ENCODE assay signal across 31 mouse cellular contexts in the genomic region with DNA sequence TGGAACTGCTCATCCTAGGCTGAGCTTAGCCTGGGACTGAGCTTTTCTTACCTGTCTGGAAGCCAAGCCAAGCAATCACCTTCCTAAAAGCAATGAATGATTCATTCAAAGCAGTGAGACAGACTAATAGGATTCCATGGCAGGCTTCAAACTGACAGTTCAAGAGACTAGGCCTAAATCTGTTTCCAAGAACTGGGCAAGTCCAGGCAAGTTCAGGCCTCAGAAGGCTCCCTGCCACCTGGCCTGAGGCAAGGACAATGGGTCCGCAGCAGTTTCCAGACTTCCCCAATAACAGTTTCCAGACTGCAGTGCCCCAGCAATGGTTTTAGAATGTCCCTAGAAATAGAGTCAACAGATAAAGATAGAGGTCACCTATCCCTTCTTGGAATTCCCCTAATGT.
"Had no signal": no experiment of that assay in that cellular context is flagged by ENCODE, and none has a peak within 500 bp of the region (broad histone marks: within the 10 kb centered on the region; RNA-seq: fewer than 3 reads in every experiment).

No protein-coding gene starts in this region.

- H3K27ac ChIP-seq: heart, embryonic 10.5 days; heart, embryonic 13.5 days; heart, embryonic 15.5 days; hindbrain, embryonic 10.5 days; hindbrain, embryonic 12.5 days; hindbrain, embryonic 13.5 days; hindbrain, embryonic 14.5 days; hindbrain, embryonic 15.5 days; hindbrain, postnatal 0 days; intestine, embryonic 15.5 days; kidney, embryonic 15.5 days; kidney, postnatal 0 days; layer of hippocampus, adult 2 months; left cerebral cortex, adult 2 months had no signal

- DNase-seq: heart, postnatal 10 days; heart, postnatal 14 days; heart, postnatal 36 days; heart, postnatal 4 days; kidney, adult 11 months; kidney, adult 18-20 months; kidney, adult 2 months; kidney, adult 9 months; kidney, postnatal 10 days; kidney, postnatal 14 days; kidney, postnatal 25 days; kidney, postnatal 36 days; kidney, postnatal 4 days; layer of hippocampus, adult 9-11 months; layer of hippocampus, postnatal 36 days had no signal

- H3K9ac ChIP-seq: heart, embryonic 12.5 days; heart, embryonic 13.5 days; heart, embryonic 15.5 days; hindbrain, embryonic 12.5 days; hindbrain, embryonic 13.5 days; hindbrain, embryonic 14.5 days; hindbrain, embryonic 15.5 days; intestine, embryonic 15.5 days; kidney, embryonic 15.5 days had no signal

- H3K4me1 ChIP-seq: heart, embryonic 10.5 days; heart, embryonic 12.5 days; heart, embryonic 15.5 days; intestine, embryonic 15.5 days had no signal

- H3K36me3 ChIP-seq: heart, embryonic 10.5 days; heart, embryonic 12.5 days; heart, embryonic 13.5 days; heart, embryonic 15.5 days; hindbrain, embryonic 10.5 days; hindbrain, embryonic 12.5 days; hindbrain, embryonic 13.5 days; hindbrain, embryonic 15.5 days; intestine, embryonic 15.5 days; kidney, embryonic 15.5 days had no signal

- H3K4me3 ChIP-seq: heart, embryonic 10.5 days; heart, embryonic 12.5 days; heart, embryonic 13.5 days; heart, embryonic 15.5 days; hindbrain, embryonic 10.5 days; hindbrain, embryonic 12.5 days; hindbrain, embryonic 13.5 days; hindbrain, embryonic 15.5 days; intestine, embryonic 15.5 days; kidney, embryonic 15.5 days; layer of hippocampus, adult 2 months; left cerebral cortex, adult 2 months had no signal

- H3K27me3 ChIP-seq: heart, embryonic 12.5 days; heart, embryonic 13.5 days; heart, embryonic 15.5 days; hindbrain, embryonic 12.5 days; hindbrain, embryonic 13.5 days; hindbrain, embryonic 15.5 days; intestine, embryonic 15.5 days; kidney, embryonic 15.5 days had no signal

- H3K4me2 ChIP-seq: heart, embryonic 11.5 days; heart, embryonic 12.5 days; heart, embryonic 13.5 days; heart, embryonic 15.5 days; hindbrain, embryonic 12.5 days; hindbrain, embryonic 13.5 days; hindbrain, embryonic 14.5 days; hindbrain, embryonic 15.5 days; intestine, embryonic 15.5 days; kidney, embryonic 15.5 days had no signal

- H3K9me3 ChIP-seq: heart, embryonic 10.5 days; heart, embryonic 13.5 days; heart, embryonic 15.5 days; hindbrain, embryonic 10.5 days; hindbrain, embryonic 12.5 days; hindbrain, embryonic 13.5 days; hindbrain, embryonic 15.5 days; intestine, embryonic 15.5 days; kidney, embryonic 15.5 days had no signal
